Mouse (Mus musculus) lung, embryonic 16.5 days (tissue): ENCODE measurements around the gene Bco1. TPM values are rescaled to one million over a fixed set of nuclear protein-coding genes. Genes with fewer than 3 reads are reported as not detected.

Experiments used
- ATAC-seq: fragments of 200-750 bp; cut with Nextera tagmentation; 2 replicates; pipeline ENCODE4 v1.8.0; 2017; ENCODE audit warnings: low read depth, mild to moderate bottlenecking, moderate library complexity
- H3K27ac ChIP-seq: fragments of 300-500 bp; sonication (generic); 2 replicates; pipeline ENCODE4 v1.5.1; 2014; ENCODE audit warnings: mild to moderate bottlenecking, control low read depth, low read length
- H3K27me3 ChIP-seq: fragments of 300-500 bp; sonication (generic); 2 replicates; pipeline ENCODE4 v1.6.1; 2014; ENCODE audit warnings: low read depth, low read length, mixed read lengths; ENCODE audit not compliant: control insufficient read depth, insufficient read depth
- H3K36me3 ChIP-seq: fragments of 300-500 bp; sonication (generic); 2 replicates; pipeline ENCODE4 v1.6.1; 2014; ENCODE audit warnings: low read length; ENCODE audit not compliant: control insufficient read depth, insufficient read depth
- H3K4me1 ChIP-seq: fragments of 300-500 bp; sonication (generic); replicated peaks from 2 replicates; pipeline ENCODE4 v1.6.1; 2014; ENCODE audit warnings: low read length, mixed read lengths; ENCODE audit not compliant: control insufficient read depth, insufficient read depth
- H3K4me2 ChIP-seq: fragments of 300-500 bp; sonication (generic); 2 replicates; pipeline ENCODE4 v1.6.1; 2014; ENCODE audit warnings: low read depth, low read length, control low read depth
- H3K4me3 ChIP-seq: fragments of 300-500 bp; sonication (generic); 2 replicates; pipeline ENCODE4 v1.5.1; 2014; ENCODE audit warnings: mild to moderate bottlenecking, low read length, control low read depth
- H3K9ac ChIP-seq: fragments of 300-500 bp; sonication (generic); 2 replicates; pipeline ENCODE4 v1.6.1; 2014; ENCODE audit warnings: low read length, control low read depth
- H3K9me3 ChIP-seq: fragments of 300-500 bp; sonication (generic); 2 replicates; pipeline ENCODE4 v1.6.1; 2016; ENCODE audit warnings: low read length; ENCODE audit not compliant: control insufficient read depth
- WGBS: fragments of 180-500 bp; shearing (Covaris S2); extraction: QIAGEN DNeasy Blood & Tissue Kit; methylation state at CpG from one replicate; pipeline ENCODE4 v1.1.7; 2014; 5-methylcytosine and 5-hydroxymethylcytosine counted together
- polyA plus RNA-seq: library from polyadenylated mRNA; unstranded; fragments of >200 nt; fragmentation: Nextera tagmentation; extraction: Ambion mirVana; gene quantifications from 2 replicates; pipeline ENCODE4 v1.2.1, GENCODE M21; 2015

Bco1 gene
- polyA plus RNA-seq, 1 experiment from 2014 or later = 0.40 TPM

DNA sequence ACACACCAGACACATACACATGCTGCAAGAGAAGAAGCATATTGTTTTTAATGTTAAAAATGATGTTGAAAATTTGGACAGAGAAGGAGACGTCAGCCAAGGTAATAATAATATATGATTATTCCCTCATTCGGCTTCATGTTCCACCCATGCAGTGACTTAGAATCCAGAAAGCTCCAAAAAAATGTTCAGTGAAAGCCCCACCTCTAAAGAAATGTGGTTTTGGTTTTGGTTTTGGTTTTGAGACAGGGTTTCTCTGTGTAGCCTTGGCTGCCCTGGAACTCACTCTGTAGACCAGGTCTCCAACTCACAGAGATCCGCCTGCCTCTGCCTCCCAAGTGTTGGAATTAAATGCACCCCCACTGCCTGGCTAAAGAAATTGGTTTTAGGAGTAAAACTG, 30.2 kb downstream of the Bco1 start:
- Histone ChIP-seq H3K9me3 (no peaks in the 10 kb centered on the region), H3K27me3 (no peaks in the 10 kb centered on the region), H3K4me2 (no peak overlapping the region), H3K9ac (no peak overlapping the region), H3K4me1 (no peaks in the 10 kb centered on the region; the same call in 1 of the 2 replicates), H3K4me3 (no peak overlapping the region), H3K27ac (no peak overlapping the region), H3K36me3 (no peaks in the 10 kb centered on the region)
- no peak for ATAC-seq
- WGBS = 86% methylated on average over 3 of the region's 3 CpGs

DNA sequence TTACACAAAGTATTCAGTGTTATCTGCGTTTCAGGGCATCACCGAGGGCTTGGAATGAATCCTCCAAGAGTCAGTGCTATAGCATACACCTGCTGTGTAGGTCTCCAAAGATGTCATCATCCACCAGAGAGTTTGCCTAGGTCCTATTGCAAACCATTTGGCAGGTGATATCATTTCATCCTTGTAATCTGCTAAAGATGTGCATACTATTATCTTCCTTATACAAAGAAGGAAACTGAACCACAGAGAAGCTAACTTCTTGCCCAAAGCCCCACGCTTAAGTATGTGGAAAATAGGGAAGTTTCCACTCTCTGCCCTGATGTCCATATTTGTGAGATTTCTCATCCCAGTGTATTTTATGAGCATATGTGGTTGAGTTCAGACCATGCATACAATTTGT, 30.8 kb downstream of the Bco1 start:
- Histone ChIP-seq H3K36me3 (no peaks in the 10 kb centered on the region), H3K9ac (no peak overlapping the region), H3K27ac (no peak overlapping the region), H3K9me3 (no peaks in the 10 kb centered on the region), H3K27me3 (no peaks in the 10 kb centered on the region), H3K4me3 (no peak overlapping the region), H3K4me2 (no peak overlapping the region), H3K4me1 (no peaks in the 10 kb centered on the region; the same call in 1 of the 2 replicates)
- WGBS = 92% methylated on average over 3 of the region's 3 CpGs
- no peak for ATAC-seq

DNA sequence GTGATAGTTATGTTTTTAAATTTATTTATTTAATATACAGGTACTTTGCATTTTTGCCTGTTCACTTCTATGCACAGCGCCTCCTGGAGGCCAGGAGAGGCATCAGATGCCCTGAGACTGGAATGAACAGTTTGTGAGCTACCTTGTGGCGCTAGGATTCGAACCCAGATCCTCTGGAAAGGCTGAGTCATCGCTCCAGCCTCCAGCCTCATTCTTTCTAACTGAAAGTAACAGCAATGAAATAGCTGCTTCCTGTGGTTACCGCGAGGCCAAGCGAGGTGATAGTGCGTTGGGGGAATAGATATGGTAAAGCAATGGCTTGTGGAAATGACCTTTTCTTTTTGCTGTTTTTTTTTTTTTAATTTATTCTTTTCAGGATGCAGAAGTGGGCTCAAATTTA, 31.4 kb downstream of the Bco1 start:
- Histone ChIP-seq H3K4me3 (no peak overlapping the region), H3K36me3 (no peaks in the 10 kb centered on the region), H3K4me2 (no peak overlapping the region), H3K9me3 (no peaks in the 10 kb centered on the region), H3K4me1 (no peaks in the 10 kb centered on the region; the same call in 1 of the 2 replicates), H3K27ac (no peak overlapping the region), H3K27me3 (no peaks in the 10 kb centered on the region), H3K9ac (no peak overlapping the region)
- 82% methylated on average over 8 of the region's 8 CpGs for WGBS
- no peak for ATAC-seq

DNA sequence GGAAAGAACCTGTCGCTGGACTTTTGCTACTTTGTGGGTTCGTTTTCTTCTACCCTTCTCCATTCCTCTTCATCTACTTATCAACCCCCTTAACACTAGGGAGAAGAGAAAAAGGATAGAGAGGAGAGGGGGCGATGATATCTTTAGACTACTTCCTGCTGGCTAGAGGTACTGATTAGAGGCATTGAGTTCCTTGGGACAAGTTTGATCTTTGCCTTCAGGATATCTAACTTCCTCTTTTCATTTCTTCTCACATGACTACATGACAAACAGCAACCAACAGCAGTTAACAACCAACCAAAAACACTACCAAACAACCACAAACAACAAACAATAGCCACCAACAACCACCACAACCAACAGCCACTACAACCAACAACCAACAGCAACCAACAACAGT, 38.0 kb downstream of the Bco1 start:
- Histone ChIP-seq H3K9me3 (no peaks in the 10 kb centered on the region), H3K4me3 (no peak overlapping the region), H3K4me2 (no peak overlapping the region), H3K36me3 (no peaks in the 10 kb centered on the region), H3K27me3 (no peaks in the 10 kb centered on the region), H3K9ac (no peak overlapping the region), H3K27ac (no peak overlapping the region), H3K4me1 (peaks cover 3% of the 10 kb centered on the region)
- no peak for ATAC-seq
- WGBS = 88% methylated on average over 3 of the region's 3 CpGs

DNA sequence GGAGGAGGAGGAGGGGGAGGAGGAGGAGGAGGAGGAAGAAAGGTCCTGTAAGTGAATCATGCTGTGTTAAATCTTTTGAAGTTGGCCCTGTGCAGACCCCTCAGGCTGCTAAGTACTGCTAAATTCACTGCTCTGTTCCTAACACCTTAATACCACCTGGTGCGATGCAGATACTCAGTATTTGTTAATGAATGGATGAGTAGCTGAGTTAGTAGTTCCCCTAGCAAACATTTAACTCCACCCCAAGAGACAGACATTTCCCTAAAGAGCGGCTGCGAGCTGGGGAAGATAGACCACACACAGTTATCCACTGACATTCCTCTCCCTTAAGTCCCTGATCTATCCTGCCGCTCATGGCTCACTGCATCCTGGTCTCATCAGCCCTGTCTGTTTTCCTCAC, 40.7 kb downstream of the Bco1 start:
- Histone ChIP-seq H3K36me3 (no peaks in the 10 kb centered on the region), H3K4me3 (no peak overlapping the region), H3K27me3 (no peaks in the 10 kb centered on the region), H3K9me3 (no peaks in the 10 kb centered on the region), H3K4me2 (no peak overlapping the region), H3K4me1 (peaks cover 3% of the 10 kb centered on the region), H3K27ac (no peak overlapping the region), H3K9ac (no peak overlapping the region)
- no peak for ATAC-seq
- WGBS = 21% methylated on average over 4 of the region's 4 CpGs

DNA sequence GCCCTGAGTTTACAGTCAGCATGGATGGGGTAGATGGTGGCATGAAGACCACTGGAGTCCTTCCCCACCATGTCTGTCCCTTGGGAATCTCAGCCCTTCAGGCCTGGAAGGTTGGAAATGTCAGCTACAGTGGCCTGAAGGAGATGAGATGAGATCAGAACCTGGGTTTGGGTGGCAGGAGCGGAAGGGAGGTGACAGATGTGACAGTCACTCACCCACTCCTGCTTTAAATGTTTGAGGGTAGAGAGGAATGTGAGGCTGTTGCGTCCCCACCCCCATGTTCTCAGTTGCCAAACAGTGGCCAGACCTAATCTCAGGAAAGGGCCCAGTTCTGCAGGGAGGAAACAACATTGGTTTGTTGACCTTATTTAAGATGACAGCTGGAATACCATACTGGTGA, 41.1 kb downstream of the Bco1 start:
- Histone ChIP-seq H3K36me3 (no peaks in the 10 kb centered on the region), H3K27me3 (no peaks in the 10 kb centered on the region), H3K4me1 (peaks cover 3% of the 10 kb centered on the region), H3K27ac (no peak overlapping the region), H3K9ac (no peak overlapping the region), H3K4me3 (no peak overlapping the region), H3K9me3 (no peaks in the 10 kb centered on the region), H3K4me2 (no peak overlapping the region)
- WGBS = 26% methylated on average over 2 of the region's 2 CpGs
- ATAC-seq = no peak

DNA sequence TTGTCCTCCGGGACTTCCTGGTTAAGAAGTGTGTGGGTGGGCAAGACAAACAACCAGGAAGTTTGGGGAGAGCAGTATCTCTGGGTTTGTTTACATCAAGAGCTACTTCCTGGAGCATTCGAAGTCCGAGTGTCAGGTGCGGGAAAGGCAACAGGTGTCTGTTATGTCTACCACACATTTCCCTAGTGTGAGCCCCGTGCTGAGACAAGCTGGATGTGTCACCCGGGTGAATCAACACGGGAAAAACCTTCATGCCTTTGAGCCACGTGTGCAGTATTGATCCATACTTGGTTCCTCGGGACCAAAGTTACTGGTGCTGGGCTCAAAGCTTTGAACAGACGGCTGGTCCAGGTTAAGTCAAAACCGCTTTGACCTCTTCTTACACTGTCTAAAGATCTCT, 41.7 kb downstream of the Bco1 start:
- H3K4me3 ChIP-seq = no peak overlapping the region
- no peaks in the 10 kb centered on the region for H3K36me3 ChIP-seq
- H3K27me3 ChIP-seq = no peaks in the 10 kb centered on the region
- H3K9ac ChIP-seq = no peak overlapping the region
- peaks cover 3% of the 10 kb centered on the region for H3K4me1 ChIP-seq
- 27% methylated on average over 11 of the region's 11 CpGs for WGBS
- H3K4me2 ChIP-seq = no peak overlapping the region
- H3K27ac ChIP-seq = no peak overlapping the region
- ATAC-seq = no peak
- no peaks in the 10 kb centered on the region for H3K9me3 ChIP-seq

DNA sequence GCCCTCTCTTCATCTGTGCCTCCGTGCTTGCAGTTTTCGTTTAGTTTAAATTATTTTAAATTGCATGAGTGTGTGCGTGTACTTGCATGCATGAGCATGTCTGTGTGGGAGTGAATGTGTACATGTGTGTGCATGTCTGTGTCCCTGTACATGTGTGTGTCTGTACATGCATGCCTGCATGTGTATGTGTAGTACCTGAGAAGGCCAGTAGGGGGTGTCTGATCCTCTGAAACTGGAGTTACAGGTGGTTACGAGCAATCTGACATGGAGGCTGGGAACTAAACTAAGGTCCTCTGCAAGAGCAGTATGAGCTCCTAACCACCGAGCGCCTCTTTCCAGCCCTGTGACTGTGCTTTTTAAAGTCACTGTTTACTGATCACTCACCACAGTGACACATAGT, 52.9 kb downstream of the Bco1 start:
- H3K36me3 ChIP-seq = no peaks in the 10 kb centered on the region
- 86% methylated on average over 6 of the region's 6 CpGs for WGBS
- ATAC-seq = no peak
- no peak overlapping the region for H3K27ac ChIP-seq
- no peak overlapping the region for H3K9ac ChIP-seq
- no peaks in the 10 kb centered on the region for H3K9me3 ChIP-seq
- H3K4me1 ChIP-seq = no peaks in the 10 kb centered on the region
- H3K4me3 ChIP-seq = no peak overlapping the region
- no peak overlapping the region for H3K4me2 ChIP-seq
- H3K27me3 ChIP-seq = no peaks in the 10 kb centered on the region

DNA sequence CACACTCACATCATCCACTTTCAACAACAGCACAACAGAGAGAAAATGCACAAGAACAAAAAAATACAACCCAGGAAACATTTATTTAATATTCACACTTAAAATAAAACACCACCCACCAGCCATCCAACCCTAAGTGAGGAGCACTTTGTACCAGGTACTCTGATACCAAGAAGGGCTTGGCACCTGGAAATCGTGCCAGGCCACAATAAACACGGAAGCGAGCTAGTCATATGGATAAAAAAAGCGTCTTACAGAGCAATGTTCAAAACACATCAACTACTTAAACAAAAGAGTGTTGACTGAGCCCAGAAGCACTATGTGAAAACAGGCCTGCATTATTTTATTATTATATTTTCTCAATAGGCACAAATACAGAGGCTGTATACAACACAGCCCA, 60.5 kb downstream of the Bco1 start:
- Histone ChIP-seq H3K4me3 (no peak overlapping the region), H3K4me1 (peaks cover 18% of the 10 kb centered on the region), H3K9ac (no peak overlapping the region), H3K27me3 (no peaks in the 10 kb centered on the region), H3K27ac (no peak overlapping the region), H3K36me3 (no peaks in the 10 kb centered on the region), H3K9me3 (no peaks in the 10 kb centered on the region), H3K4me2 (peak overlapping the region; percentile 63; the same call in 1 of the 2 replicates)
- no peak for ATAC-seq
- WGBS = 84% methylated on average over 4 of the region's 4 CpGs
